Mouse (Mus musculus) heart, adult 2 months (tissue): ENCODE data around the gene Lrtm2. TPM values are rescaled to one million over a fixed set of nuclear protein-coding genes. Genes with fewer than 3 reads are reported as not detected.

Experiments
- DNase-seq, 2 experiments: peaks; one replicate each; pipeline ENCODE4 v3.0.0; 2021
- H3K27ac ChIP-seq: fragments of 200-600 bp; 2 replicates; pipeline ENCODE4 v1.8.1; 2022
- H3K27me3 ChIP-seq: fragments of 200-500 bp; 2 replicates; pipeline ENCODE4 v1.6.1; 2012; ENCODE audit warnings: mild to moderate bottlenecking, low read length, inconsistent platforms, mixed read lengths; ENCODE audit not compliant: control insufficient read depth, insufficient read depth
- H3K36me3 ChIP-seq: fragments of 200-500 bp; 2 replicates; pipeline ENCODE4 v1.6.1; 2012; ENCODE audit warnings: low read length, inconsistent platforms; ENCODE audit not compliant: control insufficient read depth, insufficient read depth
- H3K4me1 ChIP-seq: fragments of 200-500 bp; 2 replicates; pipeline ENCODE4 v1.6.1; 2011; ENCODE audit warnings: low read length; ENCODE audit not compliant: control insufficient read depth, insufficient read depth
- H3K4me3 ChIP-seq: fragments of 200-600 bp; 2 replicates; pipeline ENCODE4 v1.8.1; 2022
- H3K79me2 ChIP-seq: fragments of 200-500 bp; replicated peaks from 2 replicates; pipeline ENCODE4 v1.6.1; 2012; ENCODE audit warnings: mild to moderate bottlenecking, inconsistent platforms, low read length, moderate library complexity, mixed read lengths; ENCODE audit not compliant: control insufficient read depth, insufficient read depth
- H3K9ac ChIP-seq: fragments of 200-500 bp; 2 replicates; pipeline ENCODE4 v1.6.1; 2012; ENCODE audit warnings: low read depth, mild to moderate bottlenecking, control low read depth, inconsistent platforms, low read length, mixed read lengths
- CTCF ChIP-seq: fragments of 200-600 bp; IDR thresholded peaks from 2 replicates; pipeline ENCODE4 v1.8.1; 2022; ENCODE audit warnings: antibody characterized with exemption, mild to moderate bottlenecking, moderate library complexity
- EP300 ChIP-seq: fragments of 200-500 bp; IDR thresholded peaks from 2 replicates; pipeline ENCODE4 v1.6.1; 2011; ENCODE audit warnings: low read depth, low read length, control low read depth; ENCODE audit not compliant: insufficient read depth
- POLR2A ChIP-seq: fragments of 200-500 bp; IDR thresholded peaks from 2 replicates; pipeline ENCODE4 v1.6.1; 2011; ENCODE audit warnings: mild to moderate bottlenecking, low read depth, low read length, control low read depth; ENCODE audit not compliant: insufficient read depth
- WGBS: fragments of 180-500 bp; shearing (Covaris S2); methylation state at CpG from one replicate; pipeline ENCODE4 v1.1.7; 2018; 5-methylcytosine and 5-hydroxymethylcytosine counted together
- intact Hi-C: fragments of 180-260 bp; cut with DNase I; formaldehyde crosslinking; loops from one replicate; pipeline ENCODE4 v1.15.1; 2025
- polyA plus RNA-seq: library from polyadenylated mRNA; depleted of rRNA; stranded (reverse); fragments of >200 nt; gene quantifications from 2 replicates; pipeline ENCODE4 v1.2.3, GENCODE M21; 2012
- total RNA-seq, 2 experiments: library from RNA; stranded (reverse); gene quantifications; 2 replicates each; pipeline ENCODE4 v1.2.3; 2021

The Lrtm2 gene
- total and polyA plus RNA-seq, 3 experiments, result 0.57 to 0.73 (median 0.61) TPM

- Histone ChIP-seq H3K4me1 (no peaks in the 10 kb centered on the region), H3K36me3 (no peaks in the 10 kb centered on the region), H3K4me3 (no peak overlapping the region), H3K27ac (no peak overlapping the region), H3K9ac (no peak overlapping the region), H3K79me2 (no peaks in the 10 kb centered on the region), H3K27me3 (no peaks in the 10 kb centered on the region)
- intact Hi-C loops, result no loop called here
- no peak for DNase-seq
- WGBS, result 36% methylated on average over 7 of the region's 7 CpGs
- TF ChIP-seq POLR2A (no peak), EP300 (no peak), CTCF (no peak)
Observed at GRCm38 (mm10) chr6:119314751-119315476, 15.7 kb downstream of the Lrtm2 start.

GRCm38 (mm10) chr6:119313588-119314375 is 16.8 kb downstream of the Lrtm2 start:
- no peak overlapping the region for H3K9ac ChIP-seq
- H3K36me3 ChIP-seq, result no peaks in the 10 kb centered on the region
- H3K79me2 ChIP-seq, result no peaks in the 10 kb centered on the region
- 62% methylated on average over 14 of the region's 14 CpGs for WGBS
- no peak overlapping the region for H3K4me3 ChIP-seq
- no peak for DNase-seq
- H3K27ac ChIP-seq, result no peak overlapping the region
- H3K27me3 ChIP-seq, result no peaks in the 10 kb centered on the region
- H3K4me1 ChIP-seq, result no peaks in the 10 kb centered on the region
- intact Hi-C loops, result no loop called here
- TF ChIP-seq EP300 (no peak), CTCF (no peak), POLR2A (no peak)

- H3K27me3 ChIP-seq, result no peaks in the 10 kb centered on the region
Observed at GRCm38 (mm10) chr6:119313096-119313495, 17.5 kb downstream of the Lrtm2 start.

GRCm38 (mm10) chr6:119312381-119312780 is 18.2 kb downstream of the Lrtm2 start:
- intact Hi-C loops, result no loop called here
- H3K36me3 ChIP-seq, result no peaks in the 10 kb centered on the region
- DNase-seq, result no peak
- H3K79me2 ChIP-seq, result no peaks in the 10 kb centered on the region
- 65% methylated on average over 6 of the region's 6 CpGs for WGBS
- TF ChIP-seq CTCF, result no peak
- TF ChIP-seq EP300, result no peak
- no peak for TF ChIP-seq POLR2A
- no peak overlapping the region for H3K9ac ChIP-seq
- H3K27ac ChIP-seq, result no peak overlapping the region
- H3K4me1 ChIP-seq, result no peaks in the 10 kb centered on the region
- H3K4me3 ChIP-seq, result no peak overlapping the region
- H3K27me3 ChIP-seq, result no peaks in the 10 kb centered on the region

More at GRCm38 (mm10) chr6:119313096-119313495, 17.5 kb downstream of the Lrtm2 start:
- Histone ChIP-seq H3K4me3 (no peak overlapping the region), H3K79me2 (no peaks in the 10 kb centered on the region), H3K27ac (no peak overlapping the region), H3K9ac (no peak overlapping the region), H3K4me1 (no peaks in the 10 kb centered on the region), H3K36me3 (no peaks in the 10 kb centered on the region)
- TF ChIP-seq CTCF (no peak), EP300 (no peak), POLR2A (no peak)
- WGBS, result 61% methylated on average over 3 of the region's 3 CpGs
- no peak for DNase-seq
- intact Hi-C loops, result no loop called here

- no peak for TF ChIP-seq EP300
- no peak for TF ChIP-seq POLR2A
- no peak for TF ChIP-seq CTCF
- H3K9ac ChIP-seq, result no peak overlapping the region
- no peaks in the 10 kb centered on the region for H3K36me3 ChIP-seq
- H3K27ac ChIP-seq, result no peak overlapping the region
- intact Hi-C loops, result no loop called here
- no peaks in the 10 kb centered on the region for H3K4me1 ChIP-seq
- 58% methylated on average over 9 of the region's 9 CpGs for WGBS
- H3K79me2 ChIP-seq, result no peaks in the 10 kb centered on the region
- no peaks in the 10 kb centered on the region; the same call in 1 of the 2 replicates for H3K27me3 ChIP-seq
- no peak for DNase-seq
- H3K4me3 ChIP-seq, result no peak overlapping the region
Observed at GRCm38 (mm10) chr6:119310176-119310575, 20.4 kb downstream of the Lrtm2 start.
